18 mouse cellular contexts compared by ENCODE assay signal in genomic region chr4:102148766-102149165, GRCm38 (mm10).
A peak's percentile ranks its signal among the peaks of the same experiment; 100 is the strongest.
DNase-seq lines count a peak whose midpoint lies in the region; ATAC-seq lines count a peak whose summit lies in the region.
"Had no signal": no experiment of that assay in that cellular context is flagged by ENCODE, and none has a peak within 500 bp of the region (broad histone marks: within the 10 kb centered on the region; RNA-seq: fewer than 3 reads in every experiment).

No protein-coding gene starts in this region.

- ATAC-seq in frontal cortex, adult (ENCODE audit: low TSS enrichment), result peak; percentile 99
- ATAC-seq in inflammation-experienced regulatory T-cells, adult 6 months, result no peak
- ATAC-seq in granulocyte monocyte progenitor cell, adult 5-6 weeks (replicated peaks; ENCODE audit: poor library complexity, severe bottlenecking), result no peak
- ATAC-seq: forebrain, postnatal 0 days; hindbrain, embryonic 16.5 days; intestine, postnatal 0 days; Patski had no signal

- intact Hi-C loops in left cerebral cortex, postnatal 14 days (cut with DNase I), result loop anchor here (5.0 kb wide), 1 partner anchor 61 kb away; the partner anchor contains the start of gene Pde4b

- DNase-seq in frontal cortex, postnatal 14 days (ENCODE audit: low spot score in 2 of 2), result peak; percentile 34 to 53
- DNase-seq in left cerebral cortex, postnatal 14 days (ENCODE audit: low spot score in 2 of 2), result peak; percentile 64 to 76
- peak; percentile 72 to 90 for DNase-seq in right cerebral cortex, postnatal 36 days (ENCODE audit: low spot score in 2 of 2)
- DNase-seq in cerebellum, adult 9-11 months, result no peak
- DNase-seq: adrenal gland, postnatal 10 days; cerebellum, adult 18-20 months; cerebellum, postnatal 36 days; forebrain, postnatal 0 days; gastrocnemius, postnatal 25 days; heart, postnatal 4 days; lung, adult 18-20 months; retina, postnatal 1 day had no signal
